ENCODE assay signal across 15 mouse cellular contexts in the genomic region with DNA sequence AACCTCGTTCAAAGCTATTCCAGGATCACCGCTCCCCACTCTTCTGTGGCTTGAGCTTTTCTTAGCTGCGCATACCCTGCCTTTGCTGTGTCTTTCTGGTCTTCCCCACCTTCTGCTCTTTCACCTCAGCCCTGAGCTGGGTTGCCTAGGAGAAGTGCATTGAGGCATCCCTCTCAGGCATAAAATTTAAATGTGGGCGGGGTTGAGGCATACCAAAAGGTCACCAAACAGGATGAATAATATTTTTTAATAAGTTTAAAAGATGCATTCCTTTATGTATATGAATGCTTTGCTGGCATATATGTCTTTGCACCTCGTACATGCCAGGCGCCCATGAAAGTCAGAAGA.
A peak's percentile ranks its signal among the peaks of the same experiment; 100 is the strongest.
DNase-seq lines count a peak whose midpoint lies in the region; ATAC-seq and TF ChIP-seq lines count a peak whose summit lies in the region.
"Had no signal": no experiment of that assay in that cellular context is flagged by ENCODE, and none has a peak within 500 bp of the region (broad histone marks: within the 10 kb centered on the region; RNA-seq: fewer than 3 reads in every experiment).

No protein-coding gene starts in this region.

- ATAC-seq in CD4-positive, CD25-positive, alpha-beta regulatory T cell, adult 4 months = no peak
- ATAC-seq: forebrain, embryonic 14.5 days; midbrain, embryonic 13.5 days had no signal

- peak overlapping the region; percentile 60 for H3K27ac ChIP-seq in heart, adult 2 months
- H3K27ac ChIP-seq in kidney, adult 2 months (ENCODE audit: insufficient read depth, low read depth, low read length) = 0 out of 2 replicates have a peak overlapping the region, but pooled peaks have one; percentile 21
- H3K27ac ChIP-seq: midbrain, embryonic 13.5 days had no signal

- DNase-seq in heart, adult 2 months = no peak
- no peak for DNase-seq in heart, postnatal 4 days
- DNase-seq in kidney, adult 2 months = peak; percentile 39
- no peak for DNase-seq in kidney, postnatal 36 days
- DNase-seq in spleen, postnatal 36 days (ENCODE audit: low spot score in 2 of 2) = peak; percentile 66 to 67
- no peak for DNase-seq in spleen, postnatal 14 days (ENCODE audit: low spot score in 2 of 2)
- no peak for DNase-seq in ovary, adult 18-20 months (ENCODE audit: low spot score)
- DNase-seq: cerebellum, adult 9-10 months; layer of hippocampus, postnatal 36 days; left cerebral cortex, postnatal 4 days; lung, adult 18-20 months; thymus, adult 18-20 months had no signal

- TF ChIP-seq EP300 in heart, adult 2 months (IDR thresholded peaks at IDR 0.05; ENCODE audit: insufficient read depth, low read depth, low read length) = no peak

- no peak overlapping the region for H3K9ac ChIP-seq in heart, adult 2 months (ENCODE audit: low read depth, low read length)
- H3K9ac ChIP-seq: midbrain, embryonic 13.5 days had no signal

- intact Hi-C loops in heart, adult 2 months (cut with DNase I) = no loop called here

- no peaks in the 10 kb centered on the region for H3K79me2 ChIP-seq in heart, adult 2 months (replicated peaks; ENCODE audit: control insufficient read depth, insufficient read depth, low read length)

- TF ChIP-seq CTCF in heart, adult 2 months (IDR thresholded peaks at IDR 0.05) = no peak
- no peak for TF ChIP-seq CTCF in kidney, adult 2 months (conservative IDR thresholded peaks at IDR 0.05; ENCODE audit: insufficient read depth, insufficient read length, low read depth, low read length)

- no peaks in the 10 kb centered on the region for H3K27me3 ChIP-seq in heart, adult 2 months (ENCODE audit: control insufficient read depth, insufficient read depth, low read length)
- H3K27me3 ChIP-seq in kidney, adult 2 months (replicated peaks; ENCODE audit: control insufficient read depth, insufficient read depth, low read length) = no peaks in the 10 kb centered on the region
- H3K27me3 ChIP-seq: midbrain, embryonic 13.5 days had no signal

- TF ChIP-seq POLR2A in heart, adult 2 months (IDR thresholded peaks at IDR 0.05; ENCODE audit: insufficient read depth, low read depth, low read length) = no peak
- no peak for TF ChIP-seq POLR2A in kidney, adult 2 months (IDR thresholded peaks at IDR 0.05; ENCODE audit: low read depth, low read length)

- H3K4me3 ChIP-seq in heart, adult 2 months = no peak overlapping the region
- no peak overlapping the region for H3K4me3 ChIP-seq in kidney, adult 2 months (ENCODE audit: insufficient read depth, low read depth, low read length)
- H3K4me3 ChIP-seq: midbrain, embryonic 13.5 days had no signal

- WGBS in heart, adult 2 months = 72% methylated on average over 6 of the region's 6 CpGs
- 61% methylated on average over 6 of the region's 6 CpGs for WGBS in kidney, adult 2 months

- H3K36me3 ChIP-seq in heart, adult 2 months (ENCODE audit: control insufficient read depth, insufficient read depth, low read length) = no peaks in the 10 kb centered on the region; the same call in 1 of the 2 replicates
- no peaks in the 10 kb centered on the region for H3K36me3 ChIP-seq in kidney, adult 2 months (ENCODE audit: control insufficient read depth, insufficient read depth, low read length)

- peaks cover 23% of the 10 kb centered on the region for H3K4me1 ChIP-seq in heart, adult 2 months (ENCODE audit: control insufficient read depth, insufficient read depth, low read length)
- peaks cover 37% of the 10 kb centered on the region for H3K4me1 ChIP-seq in kidney, adult 2 months (ENCODE audit: control insufficient read depth, insufficient read depth, low read length)

Comparison
In these comparisons a context has a peak if more than half of its experiments do, and no peak if none do; other contexts are left out.
1. DNase-seq: peak in kidney, adult 2 months (single experiment) and spleen, postnatal 36 days (2 of 2); none in heart, adult 2 months (0 of 2), heart, postnatal 4 days (single experiment), kidney, postnatal 36 days (0 of 2), spleen, postnatal 14 days (0 of 2) and ovary, adult 18-20 months (single experiment).